Mouse (Mus musculus) kidney, adult 18-20 months (tissue): ENCODE data around the gene Strada.
"Not testable (repeated sequence)": the region's sequence is repeated elsewhere in the genome, so short reads cannot be mapped to it uniquely, and the experiment has no call there.

ENCODE experiments used
- DNase-seq: peaks from one replicate; pipeline ENCODE4 v3.0.0; 2021

The Strada gene

DNA sequence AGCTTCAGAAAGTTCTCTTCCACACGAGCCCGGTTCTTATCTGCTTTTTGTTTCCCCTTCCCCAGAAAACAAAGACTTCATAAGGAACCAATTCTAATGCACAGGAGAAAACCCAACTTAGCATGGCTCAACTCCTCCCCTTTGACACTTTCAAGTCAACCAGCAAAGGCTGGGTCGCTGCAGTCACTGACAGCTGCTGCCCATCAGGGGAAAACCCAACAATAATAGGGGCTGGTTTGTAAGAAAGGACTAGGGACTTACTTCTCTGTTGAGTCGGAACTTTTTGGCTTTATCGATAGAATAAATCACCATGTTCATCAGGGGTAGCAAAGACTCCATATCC, at the start of gene Strada:
Strada (minus strand) TSS at position 46 of the 343 bp plus-strand sequence.
- no peak for DNase-seq

GRCm38 (mm10) chr11:106249326-106249725, 47.4 kb upstream of the Strada start:
- DNase-seq, result peak; percentile 37

DNA sequence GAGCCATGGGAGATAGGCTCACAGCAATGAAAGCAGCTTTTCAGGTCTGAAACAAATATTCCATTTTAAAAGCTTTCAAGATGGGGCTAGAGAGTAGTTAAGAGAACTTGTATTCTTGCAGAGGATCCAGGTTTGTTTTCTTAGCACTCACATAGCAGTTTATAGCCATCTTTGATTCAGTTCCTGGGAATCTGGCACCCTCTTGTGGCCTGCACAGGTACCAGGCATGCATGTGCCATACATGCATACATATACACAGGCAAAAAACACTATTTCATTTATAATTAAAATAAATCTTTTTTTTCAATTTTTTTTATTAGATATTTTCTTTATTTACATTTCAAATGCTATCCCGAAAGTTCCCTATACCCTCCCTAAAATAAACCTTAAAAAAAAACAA, 44.9 kb upstream of the Strada start:
- no peak for DNase-seq

DNA sequence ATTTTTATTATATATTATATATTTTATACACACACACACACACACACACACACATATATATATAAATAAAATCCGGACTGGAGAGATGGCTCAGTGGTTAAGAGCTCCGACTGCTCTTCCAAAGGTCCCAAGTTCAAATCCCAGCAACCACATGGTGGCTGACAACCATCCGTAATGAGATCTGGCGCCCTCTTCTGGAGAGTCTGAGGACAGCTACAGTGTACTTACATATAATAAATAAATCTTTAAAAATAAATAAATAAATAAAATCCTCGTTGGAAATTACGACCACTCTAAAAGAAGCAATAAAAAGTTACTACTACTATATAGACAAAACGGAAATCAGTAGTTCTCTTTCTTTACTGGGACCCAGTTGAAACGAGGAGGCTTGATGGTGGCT, 32.0 kb upstream of the Strada start:
- DNase-seq, result not testable (repeated sequence)

DNA sequence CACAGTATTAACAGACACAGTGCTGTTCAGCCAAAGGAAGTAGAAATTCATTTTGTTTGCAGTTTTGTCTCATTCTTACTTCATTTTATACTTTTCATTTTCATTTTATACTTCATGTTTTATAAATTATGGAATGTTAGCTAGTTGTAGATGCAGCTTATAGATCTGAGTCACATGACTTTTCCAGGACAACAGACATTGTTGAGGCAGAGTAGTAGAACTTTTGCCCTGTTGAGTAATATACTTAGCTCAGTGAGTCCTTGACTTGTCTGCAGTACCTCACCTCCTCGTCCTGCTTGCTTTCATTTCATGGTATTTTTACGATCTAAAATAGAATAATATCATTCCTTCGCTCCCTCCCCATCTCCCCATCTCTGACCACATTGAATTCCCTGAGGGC, 18.6 kb upstream of the Strada start:
- DNase-seq, result no peak

DNA sequence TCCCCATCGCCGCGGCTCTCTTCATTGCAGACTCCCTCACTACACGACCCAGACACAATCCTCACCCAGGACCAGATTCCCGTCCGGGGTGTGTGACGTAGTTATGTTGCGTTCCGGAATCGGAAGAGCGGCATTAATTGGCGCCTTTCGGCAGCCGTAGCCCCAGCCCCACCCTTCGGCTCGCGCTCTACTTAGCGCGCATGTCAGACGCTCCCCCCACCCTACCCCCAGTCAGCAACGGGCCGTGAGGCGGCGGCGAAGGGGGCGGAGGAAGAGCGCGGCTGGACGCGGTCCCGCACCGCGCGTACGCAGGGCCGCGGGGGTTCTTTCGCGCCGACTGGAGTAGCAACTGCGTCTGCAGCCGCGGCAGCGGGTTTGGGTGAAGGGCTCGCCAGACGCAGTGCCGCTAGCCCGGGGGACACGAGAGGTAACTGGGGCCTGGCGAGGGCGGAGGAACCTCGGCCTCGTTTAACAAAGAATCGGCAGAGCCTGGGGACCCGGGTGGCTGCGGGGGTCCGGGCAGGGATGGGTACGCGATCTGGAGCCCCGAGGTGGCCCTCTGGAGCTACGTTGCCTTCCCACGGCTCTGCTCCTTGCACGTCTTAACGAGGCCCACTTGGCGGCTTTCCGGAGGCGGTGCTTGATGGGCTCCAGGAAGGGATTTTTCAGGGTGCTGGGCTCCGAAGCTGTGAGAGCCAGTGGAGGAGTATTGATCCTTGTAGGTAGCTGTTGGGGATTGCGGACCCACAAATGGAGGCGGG, 14.9 kb upstream of the Strada start, which contains the start of gene Ddx42:
Ddx42 (plus strand) TSS at position 197 of the 761 bp plus-strand sequence.
- DNase-seq, result peak; percentile 89

DNA sequence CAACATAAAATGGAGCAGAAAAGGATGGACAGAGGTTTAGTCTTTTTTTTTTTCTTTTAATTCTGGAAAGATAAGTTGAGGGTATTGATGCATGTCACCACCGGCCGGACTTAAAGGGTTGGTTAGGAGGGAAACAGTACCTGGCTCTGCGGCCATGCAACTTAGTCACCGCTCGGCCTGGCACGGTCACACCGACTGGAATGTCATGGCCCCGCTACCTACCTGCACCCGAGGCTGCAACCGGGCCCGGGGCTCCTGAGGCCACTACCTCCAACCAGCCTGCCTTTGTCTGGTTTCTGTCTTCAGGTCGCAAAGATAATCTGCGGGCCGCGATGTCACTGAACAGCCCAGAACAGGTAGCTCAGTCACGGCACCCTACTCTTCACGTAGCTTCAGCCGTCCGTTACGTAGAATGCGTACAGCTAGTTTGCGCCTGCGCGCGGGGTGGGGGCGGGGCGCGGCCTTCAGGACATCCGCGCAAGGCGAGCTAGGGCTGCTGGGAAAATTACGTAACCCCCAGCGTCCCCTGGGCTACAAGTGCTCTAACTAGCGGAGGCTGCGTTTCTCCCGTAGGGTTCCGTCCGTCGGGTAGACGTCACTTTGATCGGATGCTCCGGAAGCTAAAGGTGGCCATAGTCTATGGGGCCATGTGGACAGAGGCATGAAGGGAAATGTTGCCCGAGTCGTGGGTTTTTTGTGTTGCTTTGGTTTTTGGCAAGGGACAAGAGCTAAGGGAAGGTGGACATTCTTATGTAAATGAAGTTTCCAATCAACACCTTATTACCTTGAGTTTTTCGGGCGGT, 14.2 kb upstream of the Strada start, which contains the start of gene Ccdc47:
Ccdc47 (minus strand) TSS at position 418 of the 803 bp plus-strand sequence.
- DNase-seq, result peak; percentile 93

DNA sequence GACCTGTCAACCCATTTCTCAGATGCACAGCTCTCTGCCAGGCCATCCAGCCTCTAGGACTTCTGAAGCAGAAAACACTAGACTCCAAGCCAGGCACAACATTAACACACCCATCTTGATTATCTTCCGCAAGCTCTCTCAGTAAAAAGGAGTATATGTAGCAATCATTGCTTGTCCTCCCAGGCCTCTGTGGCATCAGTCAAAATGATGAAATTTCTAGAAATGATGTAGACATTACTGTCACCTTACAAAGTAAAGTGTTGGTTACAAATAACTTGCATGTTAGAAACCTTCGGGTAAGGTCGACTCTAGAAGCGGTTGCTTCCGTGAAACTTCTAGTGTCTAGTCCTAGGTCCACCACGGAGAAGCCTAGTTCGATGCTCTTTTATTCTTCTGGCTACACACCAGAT, 13.5 kb upstream of the Strada start:
- no peak for DNase-seq

- DNase-seq, result no peak
These were observed 12.9 kb upstream of the Strada start for GRCm38 (mm10) chr11:106214856-106215255.

- no peak for DNase-seq
These were observed 10.8 kb upstream of the Strada start for GRCm38 (mm10) chr11:106212771-106213170.

GRCm38 (mm10) chr11:106201337-106202122, 438 bp downstream of the Strada start:
- no peak for DNase-seq

- DNase-seq, result no peak
These were observed 1.2 kb downstream of the Strada start for GRCm38 (mm10) chr11:106200756-106201155.

DNA sequence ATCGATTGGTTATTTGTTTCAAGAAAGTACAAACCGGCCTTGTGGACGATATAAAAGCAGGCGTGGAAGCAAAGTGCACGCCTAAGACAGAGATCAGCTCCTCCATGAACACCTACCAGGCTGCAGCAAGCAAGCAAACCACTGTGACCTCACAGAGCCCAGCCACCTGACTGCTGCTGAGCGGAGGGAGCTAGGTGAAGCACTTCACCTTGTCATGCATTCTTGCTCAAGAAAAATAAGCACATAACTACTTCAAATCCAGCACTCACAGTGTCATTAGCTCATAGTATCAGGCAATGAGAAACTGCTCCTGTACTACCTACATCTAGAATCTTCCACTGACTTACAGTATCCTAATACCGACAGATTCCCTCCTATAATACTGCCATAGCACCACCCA, 2.0 kb downstream of the Strada start:
- DNase-seq, result not testable (repeated sequence)

DNA sequence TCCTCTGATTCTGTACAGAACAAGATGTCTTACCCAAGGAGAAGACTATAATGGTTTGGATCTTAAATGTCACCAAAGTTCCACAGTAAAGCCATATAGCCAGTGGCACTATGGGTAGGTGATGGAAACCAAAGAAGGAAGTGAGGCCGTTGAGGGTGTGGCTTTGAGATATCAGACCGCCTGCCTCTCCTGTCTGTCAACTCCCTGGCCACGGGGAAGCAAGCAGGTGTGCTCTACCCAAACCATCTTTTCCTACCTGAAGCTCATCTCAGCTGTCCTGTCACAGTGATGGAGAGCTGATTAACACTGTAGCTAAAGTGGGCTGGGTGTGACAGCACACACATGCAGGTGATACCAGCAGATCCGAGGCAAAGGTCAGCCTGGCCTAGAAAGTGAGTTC, 3.7 kb downstream of the Strada start:
- DNase-seq, result no peak

DNA sequence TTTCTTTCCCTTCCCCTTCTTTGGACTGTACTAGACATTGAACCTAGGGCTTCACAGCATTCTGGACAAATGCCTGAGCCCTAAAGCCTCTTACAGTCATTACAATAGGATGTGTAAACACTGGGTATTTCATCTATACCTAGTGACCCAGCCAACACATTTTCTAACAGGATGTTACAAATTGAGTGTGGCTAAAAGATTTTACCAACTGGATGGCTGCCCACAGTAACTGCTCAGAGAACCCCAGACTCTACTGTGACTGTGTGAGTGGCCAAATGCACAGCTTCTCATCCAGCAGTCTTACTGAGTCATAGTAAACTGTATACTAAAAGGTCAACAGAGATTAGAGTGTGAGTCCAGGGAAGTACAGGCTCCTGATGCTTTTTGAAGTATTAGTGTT, 6.6 kb downstream of the Strada start:
- no peak for DNase-seq

GRCm38 (mm10) chr11:106194891-106195290, 7.1 kb downstream of the Strada start:
- DNase-seq, result no peak

DNA sequence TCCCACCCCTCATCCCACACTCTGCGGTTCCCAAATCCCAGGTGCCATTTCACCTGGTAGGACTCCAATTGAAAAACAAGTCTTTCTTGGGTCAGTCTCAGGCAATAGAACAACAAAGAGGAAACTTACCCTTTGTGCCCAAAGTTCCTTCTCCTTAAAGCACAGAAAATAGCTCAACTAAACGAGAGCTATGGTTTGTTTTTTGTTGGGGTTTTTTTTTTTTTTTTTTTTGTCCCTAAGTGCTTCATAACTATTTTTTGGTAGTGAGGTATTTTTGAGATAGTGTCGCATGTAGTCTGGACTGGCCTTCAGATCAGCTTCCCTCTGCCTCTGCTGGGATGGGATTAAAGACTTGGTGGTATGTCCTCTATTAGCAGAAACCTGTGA, 7.8 kb downstream of the Strada start:
- DNase-seq, result no peak

DNA sequence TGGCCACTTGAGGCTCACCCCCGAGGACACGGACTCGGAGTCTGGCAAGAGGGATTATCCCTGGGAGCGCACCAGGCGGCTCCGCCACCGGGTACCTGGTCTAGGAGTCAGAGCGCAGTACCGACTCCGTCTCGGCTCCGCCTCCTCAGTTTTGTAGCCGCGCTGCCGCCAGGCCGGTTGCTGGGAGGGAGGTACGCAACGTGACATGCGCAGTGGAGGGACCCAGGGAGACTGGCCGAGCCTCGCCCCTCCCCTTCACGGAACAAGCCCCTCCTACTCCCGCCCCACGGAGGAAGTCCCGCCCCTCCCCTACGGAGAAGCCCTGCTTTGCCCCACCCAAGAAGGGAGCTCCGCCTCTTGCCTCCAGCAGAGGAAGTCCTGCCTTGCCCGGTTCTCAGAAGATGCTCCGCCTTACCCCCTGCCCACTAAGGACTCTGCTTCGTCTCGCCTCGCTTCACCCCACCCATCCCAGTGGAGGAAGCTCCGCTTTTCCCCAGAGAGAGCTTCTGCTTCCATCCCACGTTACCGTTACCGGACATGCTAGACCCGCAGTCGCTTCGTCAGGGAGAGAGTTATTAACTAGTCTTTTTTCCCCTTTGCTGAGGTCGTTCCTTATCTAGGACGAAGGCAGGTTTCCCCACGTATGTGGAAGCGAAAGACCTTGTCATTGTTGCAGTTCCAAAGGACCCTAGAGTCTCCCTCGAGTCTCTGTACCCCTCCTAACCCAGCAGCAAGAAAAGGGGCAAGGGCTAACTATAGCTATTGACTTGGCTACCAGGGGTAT, 8.4 kb downstream of the Strada start:
- peak; percentile 93 for DNase-seq

GRCm38 (mm10) chr11:106192657-106193370, 9.2 kb downstream of the Strada start:
- DNase-seq, result peak; percentile 23

GRCm38 (mm10) chr11:106192241-106192640, 9.7 kb downstream of the Strada start:
- no peak for DNase-seq

GRCm38 (mm10) chr11:106191716-106192115, 10.3 kb downstream of the Strada start:
- DNase-seq, result no peak

DNA sequence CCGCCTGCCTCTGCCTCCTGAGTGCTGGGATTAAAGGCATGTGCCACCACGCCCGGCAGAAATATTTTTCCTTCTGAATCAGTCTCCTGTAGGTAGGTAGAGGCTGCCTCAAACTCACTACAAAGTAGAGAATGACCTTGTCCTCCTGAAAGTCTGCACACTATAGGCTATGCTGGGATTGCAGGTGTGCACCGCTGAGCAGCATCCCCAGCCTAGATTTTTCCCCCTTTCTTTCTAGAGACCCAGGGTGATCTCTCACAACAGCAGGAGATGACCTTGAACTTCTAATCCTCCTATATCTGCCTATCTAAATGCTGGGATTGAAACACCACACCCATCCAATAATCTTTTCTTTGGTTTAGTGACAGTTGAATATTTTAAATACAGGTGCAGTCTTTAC, 14.6 kb downstream of the Strada start:
- no peak for DNase-seq
